Mouse (Mus musculus) testis, adult 10 weeks (tissue): ENCODE measurements around the gene Sst. TPM values are rescaled to one million over a fixed set of nuclear protein-coding genes. Genes with fewer than 3 reads are reported as not detected.

Experiments
- polyA plus RNA-seq: library from polyadenylated mRNA; stranded (reverse); fragments of 350-450 nt; fragmentation: Illumina TruSeq; extraction: RNeasy Lipid Tissue Mini Kit (QIAGEN cat#74804); gene quantifications from one replicate; pipeline ENCODE4 v1.2.3, GENCODE M21; 2014; ENCODE audit warnings: low read depth, low replicate concordance

Sst gene
- polyA plus RNA-seq, result not detected

DNA sequence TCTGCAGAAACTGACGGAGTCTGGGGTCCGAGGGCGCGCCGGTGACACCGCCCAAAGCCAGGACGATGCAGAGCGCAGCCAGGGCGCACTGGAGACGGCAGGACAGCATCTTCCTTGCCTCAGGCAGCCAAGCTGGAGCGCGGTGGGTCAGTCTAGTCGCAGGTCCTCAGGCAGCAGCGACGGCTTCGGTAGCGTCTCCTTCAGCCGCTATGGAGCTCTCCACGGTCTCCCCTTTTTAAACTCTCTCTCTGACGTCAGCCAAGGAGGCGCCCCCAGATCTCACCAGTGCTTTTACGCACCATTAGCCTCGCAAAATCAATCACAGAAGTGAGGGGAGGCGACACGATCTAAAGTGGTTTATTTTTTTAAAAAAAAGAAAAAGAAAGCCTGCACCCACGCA lies at the start of gene Sst:
Gene Sst (minus strand): TSS at position 323 of the 400 bp plus-strand sequence.

DNA sequence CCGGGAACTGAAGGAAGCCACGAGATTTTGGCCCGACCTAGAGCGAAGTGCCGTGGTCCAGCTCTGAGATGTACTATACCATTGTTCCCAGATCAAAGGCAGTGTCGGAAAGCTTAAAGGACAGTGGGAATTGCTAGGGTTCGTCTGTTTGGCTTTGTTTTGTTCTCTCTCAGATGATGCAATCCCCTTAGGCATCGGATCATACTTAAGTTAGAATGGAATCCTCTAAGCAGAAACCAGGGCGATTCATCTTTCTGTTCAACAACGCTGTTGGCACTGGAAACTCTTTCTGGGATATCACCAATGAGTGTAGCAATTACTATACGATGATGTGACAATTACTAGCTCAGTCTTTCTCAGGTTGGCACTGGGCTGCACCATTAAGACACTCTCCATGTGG lies 41.5 kb upstream of the Sst start, which contains the start of gene Rtp2:
Gene Rtp2 (minus strand): TSS at position 101 of the 400 bp plus-strand sequence.

Other genes with a start within 250 kb of the Sst start
- gene Rtp2, start 41.4 kb upstream of the Sst start, polyA plus RNA-seq, result not detected
- gene Gm37419, start 97.5 kb upstream of the Sst start, polyA plus RNA-seq, result not detected
- 0.99 TPM for gene Bcl6, start 97.9 kb upstream of the Sst start, polyA plus RNA-seq